ENCODE assay signal across 8 mouse cellular contexts in genomic region chr10:63023121-63023748, GRCm38 (mm10). TPM values are rescaled to one million over a fixed set of nuclear protein-coding genes. Genes with fewer than 3 reads are reported as not detected.
DNase-seq lines count a peak whose midpoint lies in the region; ATAC-seq and TF ChIP-seq lines count a peak whose summit lies in the region.

No protein-coding gene starts in this region.

- H3K27me3 ChIP-seq in CH12.LX (replicated peaks), result no peaks in the 10 kb centered on the region
- no peaks in the 10 kb centered on the region for H3K27me3 ChIP-seq in forebrain, embryonic 13.5 days
- no peaks in the 10 kb centered on the region for H3K27me3 ChIP-seq in heart, postnatal 0 days (ENCODE audit: control insufficient read depth, insufficient read depth, low read length)
- H3K27me3 ChIP-seq in lung, embryonic 14.5 days (ENCODE audit: insufficient read depth, low read length), result no peaks in the 10 kb centered on the region

- H3K79me2 ChIP-seq in CH12.LX (replicated peaks; ENCODE audit: control insufficient read depth, extremely low read depth, insufficient read depth, poor library complexity, severe bottlenecking), result peaks cover 47% of the 10 kb centered on the region

- H3K36me3 ChIP-seq in CH12.LX (replicated peaks in 1 of 2; ENCODE audit: control insufficient read depth in 1 of 2, insufficient read depth in 1 of 2, low read length in 1 of 2), result peaks cover 0 to 9% of the 10 kb centered on the region in 2 experiments
- H3K36me3 ChIP-seq in forebrain, embryonic 13.5 days (ENCODE audit: poor library complexity, severe bottlenecking), result no peaks in the 10 kb centered on the region
- H3K36me3 ChIP-seq in heart, postnatal 0 days (replicated peaks; ENCODE audit: control insufficient read depth, insufficient read depth, low read length), result no peaks in the 10 kb centered on the region
- H3K36me3 ChIP-seq in lung, embryonic 14.5 days (ENCODE audit: insufficient read depth), result peaks cover 3% of the 10 kb centered on the region; the same call in 1 of the 2 replicates

- TF ChIP-seq CTCF in CH12.LX (conservative IDR thresholded peaks at IDR 0.05 in 1 of 2, IDR thresholded peaks at IDR 0.05 in 1 of 2; ENCODE audit: low read depth in 2 of 2, low read length in 2 of 2), result no peak
- TF ChIP-seq CTCF in brain, embryonic 14.5 days (IDR thresholded peaks at IDR 0.05; ENCODE audit: borderline replicate concordance, extremely low read depth, insufficient read depth, insufficient read length), result no peak
- TF ChIP-seq CTCF in heart, postnatal 0 days (IDR thresholded peaks at IDR 0.05; ENCODE audit: low read depth), result no peak
- no peak for TF ChIP-seq CTCF in lung, embryonic 14.5 days (IDR thresholded peaks at IDR 0.05; ENCODE audit: low read depth)

- peak overlapping the region; percentile 91 to 95 (median 92) for H3K4me3 ChIP-seq in CH12.LX (replicated peaks in 1 of 3; ENCODE audit: low read depth in 2 of 3, low read length in 2 of 3, poor library complexity in 1 of 3)
- H3K4me3 ChIP-seq in forebrain, embryonic 13.5 days, result peak overlapping the region; percentile 70
- H3K4me3 ChIP-seq in heart, postnatal 0 days (ENCODE audit: low read depth, low read length), result peak overlapping the region; percentile 96
- peak overlapping the region; percentile 95 for H3K4me3 ChIP-seq in lung, embryonic 14.5 days (ENCODE audit: low read depth, low read length)

- peak overlapping the region; percentile 96 for H3K9ac ChIP-seq in CH12.LX (ENCODE audit: insufficient read depth, low read depth)
- H3K9ac ChIP-seq in forebrain, embryonic 13.5 days, result peak overlapping the region; percentile 99
- peak overlapping the region; percentile 98 for H3K9ac ChIP-seq in heart, postnatal 0 days (replicated peaks; ENCODE audit: low read depth, low read length)
- peak overlapping the region; percentile 99 for H3K9ac ChIP-seq in lung, embryonic 14.5 days

- TF ChIP-seq POLR2A in CH12.LX (IDR thresholded peaks at IDR 0.05; ENCODE audit: low read depth, low read length), result no peak
- TF ChIP-seq POLR2A in brain, embryonic 14.5 days (IDR thresholded peaks at IDR 0.05; ENCODE audit: borderline replicate concordance, extremely low read depth, insufficient read depth, insufficient read length, poor library complexity, severe bottlenecking), result peak; percentile 45; the same call in 1 of the 2 replicates

- no peaks in the 10 kb centered on the region for H3K9me3 ChIP-seq in CH12.LX (replicated peaks; ENCODE audit: low read length)
- no peaks in the 10 kb centered on the region for H3K9me3 ChIP-seq in forebrain, embryonic 13.5 days (replicated peaks)
- H3K9me3 ChIP-seq in heart, postnatal 0 days (replicated peaks; ENCODE audit: control insufficient read depth, low read length), result no peaks in the 10 kb centered on the region
- no peaks in the 10 kb centered on the region for H3K9me3 ChIP-seq in lung, embryonic 14.5 days (ENCODE audit: low read depth, low read length)

- dilution Hi-C loops in CH12.LX (cut with MboI; ENCODE audit: extremely low pct_ligation_motif_present, extremely low pct_unique_long_range_greater_than_20kb, low sequenced_read_pairs), result no loop called here

- under 1% methylated on average over 64 of the region's 68 CpGs for WGBS in forebrain, embryonic 13.5 days
- WGBS in heart, postnatal 0 days, result under 1% methylated on average over 64 of the region's 68 CpGs
- under 1% methylated on average over 62 of the region's 68 CpGs for WGBS in lung, embryonic 14.5 days

- H3K27ac ChIP-seq in CH12.LX (ENCODE audit: insufficient read depth, low read depth), result peak overlapping the region; percentile 97
- H3K27ac ChIP-seq in forebrain, embryonic 13.5 days, result peak overlapping the region; percentile 100
- H3K27ac ChIP-seq in heart, postnatal 0 days (ENCODE audit: low read depth), result peak overlapping the region; percentile 100
- peak overlapping the region; percentile 100 for H3K27ac ChIP-seq in lung, embryonic 14.5 days (ENCODE audit: low read depth)

- peak; percentile 36 for ATAC-seq in forebrain, embryonic 13.5 days
- peak; percentile 31 for ATAC-seq in heart, postnatal 0 days (ENCODE audit: insufficient read depth, low read depth)
- peak; percentile 40 for ATAC-seq in lung, embryonic 14.5 days (ENCODE audit: insufficient read depth)

- no peak for TF ChIP-seq RAD21 in CH12.LX (IDR thresholded peaks at IDR 0.05; ENCODE audit: low read depth, low read length)

- in situ Hi-C loops in CH12.LX (cut with MboI; ENCODE audit: low pct_ligation_motif_present, low pct_unique_long_range_greater_than_20kb, low sequenced_read_pairs), result no loop called here

- H3K4me2 ChIP-seq in CH12.LX (ENCODE audit: insufficient read depth, low read depth, poor library complexity, severe bottlenecking), result 0 out of 2 replicates have a peak overlapping the region, but pooled peaks have one; percentile 91
- H3K4me2 ChIP-seq in forebrain, embryonic 13.5 days, result peak overlapping the region; percentile 71
- H3K4me2 ChIP-seq in heart, postnatal 0 days (ENCODE audit: low read depth, low read length), result peak overlapping the region; percentile 90
- peak overlapping the region; percentile 69 for H3K4me2 ChIP-seq in lung, embryonic 14.5 days

- H3K4me1 ChIP-seq in CH12.LX (ENCODE audit: control insufficient read depth in 1 of 2, insufficient read depth in 2 of 2), result peaks cover 4 to 40% of the 10 kb centered on the region in 2 experiments; a peak in 3 of 4 replicates
- H3K4me1 ChIP-seq in forebrain, embryonic 13.5 days, result peaks cover 64% of the 10 kb centered on the region
- peaks cover 23% of the 10 kb centered on the region for H3K4me1 ChIP-seq in heart, postnatal 0 days (ENCODE audit: control insufficient read depth, insufficient read depth)
- H3K4me1 ChIP-seq in lung, embryonic 14.5 days (ENCODE audit: insufficient read depth), result peaks cover 16% of the 10 kb centered on the region

- TF ChIP-seq EP300 in CH12.LX (IDR thresholded peaks at IDR 0.05; ENCODE audit: low read length), result no peak
- TF ChIP-seq EP300 in heart, postnatal 0 days (IDR thresholded peaks at IDR 0.05; ENCODE audit: low read depth), result no peak

- DNase-seq in CH12.LX (ENCODE audit: extremely low read depth), result peak; percentile 37
- peak; percentile 84 for DNase-seq in brain, embryonic 14.5 days (ENCODE audit: low read depth)
- DNase-seq in heart, postnatal 0 days (ENCODE audit: low spot score), result peak; percentile 59
- peak; percentile 57 to 78 for DNase-seq in kidney, postnatal 36 days
- DNase-seq in lung, embryonic 14.5 days, result peak; percentile 65
- DNase-seq in ovary, adult 18-20 months (ENCODE audit: low spot score), result peak; percentile 59
- DNase-seq in thymus, postnatal 14 days, result peak; percentile 80

TF ChIP-seq in CH12.LX, 34 proteins besides CTCF, POLR2A, EP300 and RAD21:
- TF ChIP-seq USF1 (IDR thresholded peaks at IDR 0.05; ENCODE audit: low read depth, low read length), result no peak
TF ChIP-seq in CH12.LX: peak in this region for 0.

RNA-seq across cellular contexts. Expression of gene Hnrnph3, which starts 0.8 kb away (rescaled TPM):
- total RNA-seq in CH12.LX (2012; rRNA removed) (12.8 and 15.1 TPM in 2 replicates), CH12.LX (2014; rRNA removed) (9.5 and 11.7 TPM in 2 replicates)
- 37.8 and 55.2 TPM in 2 replicates for polyA plus RNA-seq in CH12.LX (2012; ENCODE audit: insufficient read length, low read depth)
- polyA plus RNA-seq in brain, embryonic 14.5 days (2012; rRNA removed), result 137 and 177 TPM in 2 replicates
- polyA plus RNA-seq in forebrain, embryonic 13.5 days (2015; fragmentation: Nextera tagmentation; extraction: Ambion mirVana), result 242 and 248 TPM in 2 replicates
- total RNA-seq in heart, postnatal 0 days (2014; rRNA removed; ENCODE audit: low replicate concordance), result 3.9 and 16.9 TPM in 2 replicates
- 34.6 and 41.7 TPM in 2 replicates for polyA plus RNA-seq in heart, postnatal 0 days (2015; fragmentation: Nextera tagmentation; extraction: Ambion mirVana)
- 71.9 and 77.9 TPM in 2 replicates for polyA plus RNA-seq in lung, embryonic 14.5 days (2014; fragmentation: Nextera tagmentation; extraction: Ambion mirVana)

RNA-seq across cellular contexts. Expression of gene Pbld2, which starts 0.9 kb away (rescaled TPM):
- total RNA-seq in CH12.LX (2012; rRNA removed) (0.55 and 0.72 TPM in 2 replicates), CH12.LX (2014; rRNA removed) (0.19 and 0.76 TPM in 2 replicates)
- 0.26 TPM in 1 of 2 replicates, not detected in the other for polyA plus RNA-seq in CH12.LX (2012; ENCODE audit: insufficient read length, low read depth)
- 1.7 and 1.9 TPM in 2 replicates for polyA plus RNA-seq in brain, embryonic 14.5 days (2012; rRNA removed)
- 0.83 and 1.2 TPM in 2 replicates for polyA plus RNA-seq in forebrain, embryonic 13.5 days (2015; fragmentation: Nextera tagmentation; extraction: Ambion mirVana)
- total RNA-seq in heart, postnatal 0 days (2014; rRNA removed; ENCODE audit: low replicate concordance), result 0.11 TPM in 1 of 2 replicates, not detected in the other
- polyA plus RNA-seq in heart, postnatal 0 days (2015; fragmentation: Nextera tagmentation; extraction: Ambion mirVana), result 0.89 and 1.1 TPM in 2 replicates
- 1.1 and 1.5 TPM in 2 replicates for polyA plus RNA-seq in lung, embryonic 14.5 days (2014; fragmentation: Nextera tagmentation; extraction: Ambion mirVana)

RNA-seq across cellular contexts. Expression of gene Pbld1, which starts 36.7 kb away (rescaled TPM):
- total RNA-seq in CH12.LX (2012; rRNA removed), result 0.04 and 0.25 TPM in 2 replicates
- not detected in 2 replicates for total RNA-seq in CH12.LX (2014; rRNA removed)
- polyA plus RNA-seq in CH12.LX (2012; ENCODE audit: insufficient read length, low read depth), result 0.49 TPM in 1 of 2 replicates, not detected in the other
- polyA plus RNA-seq in brain, embryonic 14.5 days (2012; rRNA removed), result 0.12 and 0.33 TPM in 2 replicates
- 1.7 and 1.8 TPM in 2 replicates for polyA plus RNA-seq in forebrain, embryonic 13.5 days (2015; fragmentation: Nextera tagmentation; extraction: Ambion mirVana)
- total RNA-seq in heart, postnatal 0 days (2014; rRNA removed; ENCODE audit: low replicate concordance), result 2.2 TPM in 1 of 2 replicates, not detected in the other
- polyA plus RNA-seq in heart, postnatal 0 days (2015; fragmentation: Nextera tagmentation; extraction: Ambion mirVana), result 0.70 and 1.5 TPM in 2 replicates
- polyA plus RNA-seq in lung, embryonic 14.5 days (2014; fragmentation: Nextera tagmentation; extraction: Ambion mirVana), result 1.4 and 1.6 TPM in 2 replicates

RNA-seq across cellular contexts. Expression of gene Rufy2, which starts 43.2 kb away (rescaled TPM):
- total RNA-seq in CH12.LX (2012; rRNA removed) (4.9 and 5.6 TPM in 2 replicates), CH12.LX (2014; rRNA removed) (5.8 and 9.0 TPM in 2 replicates)
- polyA plus RNA-seq in CH12.LX (2012; ENCODE audit: insufficient read length, low read depth), result 6.8 and 7.1 TPM in 2 replicates
- 32.5 and 39.0 TPM in 2 replicates for polyA plus RNA-seq in brain, embryonic 14.5 days (2012; rRNA removed)
- 45.2 and 47.3 TPM in 2 replicates for polyA plus RNA-seq in forebrain, embryonic 13.5 days (2015; fragmentation: Nextera tagmentation; extraction: Ambion mirVana)
- 5.8 and 9.7 TPM in 2 replicates for total RNA-seq in heart, postnatal 0 days (2014; rRNA removed; ENCODE audit: low replicate concordance)
- 11.3 and 11.7 TPM in 2 replicates for polyA plus RNA-seq in heart, postnatal 0 days (2015; fragmentation: Nextera tagmentation; extraction: Ambion mirVana)
- 16.9 and 18.8 TPM in 2 replicates for polyA plus RNA-seq in lung, embryonic 14.5 days (2014; fragmentation: Nextera tagmentation; extraction: Ambion mirVana)

Comparison
In these comparisons a context has a peak if more than half of its experiments do, and no peak if none do; other contexts are left out.
1. Peak in every context shown above with its lines: DNase-seq, ATAC-seq, H3K4me3 ChIP-seq and H3K27ac ChIP-seq.